Mouse (Mus musculus) forebrain, embryonic 11.5 days (tissue): ENCODE results near the gene Rbfox2. TPM values are rescaled to one million over a fixed set of nuclear protein-coding genes. Genes with fewer than 3 reads are reported as not detected.

Experiments used
- ATAC-seq: fragments of 200-750 bp; cut with Nextera tagmentation; replicated peaks from 2 replicates; pipeline ENCODE4 v1.8.0; 2017; ENCODE audit warnings: moderate TSS enrichment; ENCODE audit not compliant: low FRiP score
- DNase-seq: peaks from one replicate; pipeline ENCODE4 v3.0.0-alpha.2; 2017; ENCODE audit warnings: low spot score
- H3K27ac ChIP-seq: fragments of 300-500 bp; sonication (generic); 2 replicates; pipeline ENCODE4 v1.5.1; 2014; ENCODE audit warnings: low read depth, low read length
- H3K27me3 ChIP-seq: fragments of 300-500 bp; sonication (generic); 2 replicates; pipeline ENCODE4 v1.6.1; 2014; ENCODE audit warnings: mild to moderate bottlenecking, low read length, mixed read lengths; ENCODE audit not compliant: control insufficient read depth, insufficient read depth
- H3K36me3 ChIP-seq: fragments of 300-500 bp; sonication (generic); 2 replicates; pipeline ENCODE4 v1.6.1; 2014; ENCODE audit warnings: mild to moderate bottlenecking, low read length, moderate library complexity, mixed read lengths; ENCODE audit not compliant: control insufficient read depth, insufficient read depth
- H3K4me1 ChIP-seq: fragments of 300-500 bp; sonication (generic); replicated peaks from 2 replicates; pipeline ENCODE4 v1.6.1; 2014; ENCODE audit warnings: low read length, mixed read lengths; ENCODE audit not compliant: control insufficient read depth, insufficient read depth
- H3K4me2 ChIP-seq: fragments of 300-500 bp; sonication (generic); 2 replicates; pipeline ENCODE4 v1.6.1; 2014; ENCODE audit warnings: low read depth, mild to moderate bottlenecking, low read length, moderate library complexity, mixed read lengths; ENCODE audit not compliant: severe bottlenecking
- H3K4me3 ChIP-seq: fragments of 300-500 bp; sonication (generic); 2 replicates; pipeline ENCODE4 v1.5.1; 2014; ENCODE audit warnings: low read depth, low read length
- H3K9ac ChIP-seq: fragments of 300-500 bp; sonication (generic); 2 replicates; pipeline ENCODE4 v1.6.1; 2014; ENCODE audit warnings: low read length
- H3K9me3 ChIP-seq: fragments of 300-500 bp; sonication (generic); 2 replicates; pipeline ENCODE4 v1.6.1; 2016; ENCODE audit warnings: low read length, mixed read lengths; ENCODE audit not compliant: control insufficient read depth
- WGBS: fragments of 180-500 bp; shearing (Covaris S2); extraction: QIAGEN DNeasy Blood & Tissue Kit; methylation state at CpG from one replicate; pipeline ENCODE4 v1.1.7; 2014; 5-methylcytosine and 5-hydroxymethylcytosine counted together
- polyA plus RNA-seq: library from polyadenylated mRNA; unstranded; fragments of >200 nt; fragmentation: Nextera tagmentation; extraction: Ambion mirVana; gene quantifications from 2 replicates; pipeline ENCODE4 v1.2.1, GENCODE M21; 2014

Gene Rbfox2
- polyA plus RNA-seq, 1 experiment from 2014 or later: 68.2 TPM

DNA sequence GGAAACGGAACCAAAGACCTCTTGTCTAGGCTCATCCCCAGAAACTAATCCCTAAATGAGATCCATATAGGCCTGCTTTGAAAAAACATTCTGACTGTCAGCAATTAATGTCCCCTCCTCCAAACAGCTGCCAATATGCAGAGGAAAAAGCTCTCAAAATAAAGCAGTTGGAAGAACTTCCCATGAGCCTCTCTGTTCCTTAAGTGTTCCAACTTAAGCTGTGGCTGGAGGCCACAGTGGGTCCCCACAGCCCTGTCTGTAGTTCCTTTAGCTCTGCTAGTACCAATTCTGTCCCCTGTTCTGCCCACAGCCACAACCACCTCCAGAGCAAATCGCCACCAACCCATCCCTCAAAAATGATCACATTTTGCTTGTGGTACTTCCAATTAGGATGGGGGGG, 10.2 kb downstream of the Rbfox2 start:
- no peaks in the 10 kb centered on the region for H3K27me3 ChIP-seq
- H3K36me3 ChIP-seq: no peaks in the 10 kb centered on the region
- H3K9me3 ChIP-seq: no peaks in the 10 kb centered on the region
- DNase-seq: no peak
- no peak overlapping the region for H3K4me2 ChIP-seq
- WGBS: 79% methylated on average over 2 of the region's 2 CpGs
- no peak for ATAC-seq
- H3K4me3 ChIP-seq: no peak overlapping the region
- no peak overlapping the region for H3K9ac ChIP-seq
- no peak overlapping the region for H3K27ac ChIP-seq
- H3K4me1 ChIP-seq: no peaks in the 10 kb centered on the region

DNA sequence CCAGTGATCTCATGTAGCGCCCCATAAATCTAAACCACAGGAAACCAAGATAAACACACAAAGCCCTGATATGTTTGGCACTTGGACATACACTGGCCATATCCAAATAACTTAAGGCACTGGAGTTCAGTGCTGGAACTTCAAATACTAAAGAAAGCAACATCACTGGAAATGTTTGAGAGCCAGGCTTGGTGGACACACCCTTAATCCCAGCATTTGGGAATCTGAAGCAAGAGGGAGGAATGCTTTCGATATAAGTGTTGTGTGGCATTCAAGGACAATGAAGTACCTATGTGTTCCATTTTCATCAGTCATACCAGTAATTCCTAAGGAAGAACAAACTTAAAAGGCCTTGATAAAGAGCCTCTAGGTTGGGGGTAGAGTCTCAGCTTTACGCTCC, 13.3 kb downstream of the Rbfox2 start:
- WGBS: 90% methylated on average over 3 of the region's 3 CpGs
- Histone ChIP-seq H3K4me1 (no peaks in the 10 kb centered on the region), H3K4me3 (no peak overlapping the region), H3K27ac (no peak overlapping the region), H3K36me3 (no peaks in the 10 kb centered on the region), H3K9ac (no peak overlapping the region), H3K4me2 (no peak overlapping the region), H3K9me3 (no peaks in the 10 kb centered on the region), H3K27me3 (no peaks in the 10 kb centered on the region)
- ATAC-seq (no peak), DNase-seq (no peak)

DNA sequence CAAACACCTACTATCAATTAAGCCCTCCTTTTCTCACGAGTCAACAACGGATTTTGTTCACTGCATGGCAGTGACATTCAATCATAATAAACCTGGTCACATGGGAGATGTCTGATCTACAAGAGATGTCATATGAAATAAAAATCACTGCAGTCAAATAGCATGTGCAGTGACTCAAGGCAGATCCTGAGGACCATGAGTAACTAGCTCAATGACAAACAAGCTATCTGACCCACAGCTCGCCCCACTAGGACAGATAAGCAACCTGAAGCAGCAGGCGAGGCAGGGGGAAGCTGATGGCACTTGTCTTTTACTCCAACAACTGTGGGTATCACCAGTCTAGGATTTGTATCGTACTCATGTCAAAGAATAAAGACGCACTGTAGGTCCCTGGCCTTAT, 14.4 kb downstream of the Rbfox2 start:
- Histone ChIP-seq H3K9ac (no peak overlapping the region), H3K4me1 (no peaks in the 10 kb centered on the region), H3K4me3 (no peak overlapping the region), H3K9me3 (no peaks in the 10 kb centered on the region), H3K4me2 (no peak overlapping the region), H3K27ac (no peak overlapping the region), H3K27me3 (no peaks in the 10 kb centered on the region), H3K36me3 (no peaks in the 10 kb centered on the region)
- no peak for ATAC-seq
- DNase-seq: no peak
- 79% methylated on average over 6 of the region's 6 CpGs for WGBS

DNA sequence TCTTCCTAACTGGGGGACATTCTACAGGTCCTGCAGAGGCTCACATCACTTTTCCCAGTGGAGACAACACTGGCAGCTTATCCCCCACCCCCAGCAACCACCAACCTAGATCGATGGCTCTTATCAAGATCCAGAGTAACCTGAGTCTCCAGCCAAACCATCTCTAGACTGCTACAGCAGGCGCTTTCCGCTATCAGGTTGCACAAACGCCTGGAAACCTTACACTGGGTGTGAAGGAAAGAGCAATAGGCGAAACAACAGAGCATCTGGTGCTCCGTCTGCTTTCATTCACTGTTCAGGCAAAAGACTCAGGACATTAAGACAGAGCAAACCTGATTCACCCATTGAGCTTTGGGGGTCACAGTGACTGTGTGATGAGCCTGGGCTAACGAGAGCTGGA, 15.3 kb downstream of the Rbfox2 start:
- Histone ChIP-seq H3K4me2 (no peak overlapping the region), H3K27ac (no peak overlapping the region), H3K4me1 (no peaks in the 10 kb centered on the region), H3K4me3 (no peak overlapping the region), H3K36me3 (no peaks in the 10 kb centered on the region), H3K27me3 (no peaks in the 10 kb centered on the region), H3K9ac (no peak overlapping the region), H3K9me3 (no peaks in the 10 kb centered on the region)
- no peak for ATAC-seq
- WGBS: 64% methylated on average over 7 of the region's 7 CpGs
- peak; percentile 34 for DNase-seq

DNA sequence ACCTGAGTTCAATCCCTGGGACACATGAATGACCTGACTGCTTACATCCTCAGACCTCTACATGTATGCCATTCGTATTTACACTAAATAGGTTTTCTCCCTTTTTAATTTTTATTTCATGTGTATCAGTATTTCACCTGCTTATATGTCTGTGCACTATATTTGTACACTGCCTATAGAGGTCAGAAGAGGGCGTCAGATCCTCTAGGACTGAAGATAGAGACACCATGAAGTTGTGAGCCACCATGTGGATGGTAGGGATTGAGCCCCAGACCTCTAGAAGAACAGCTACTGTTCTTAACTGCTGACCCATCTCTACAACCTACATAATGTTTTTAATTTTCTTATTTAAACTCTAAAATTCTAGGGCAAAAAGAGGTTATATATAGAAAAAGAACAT, 16.5 kb downstream of the Rbfox2 start:
- no peak overlapping the region for H3K4me2 ChIP-seq
- H3K4me3 ChIP-seq: no peak overlapping the region
- 79% methylated on average over 2 of the region's 2 CpGs for WGBS
- H3K9ac ChIP-seq: no peak overlapping the region
- no peak overlapping the region for H3K27ac ChIP-seq
- H3K4me1 ChIP-seq: no peaks in the 10 kb centered on the region
- ATAC-seq (no peak), DNase-seq (no peak)
- no peaks in the 10 kb centered on the region for H3K27me3 ChIP-seq
- H3K36me3 ChIP-seq: no peaks in the 10 kb centered on the region
- no peaks in the 10 kb centered on the region for H3K9me3 ChIP-seq

DNA sequence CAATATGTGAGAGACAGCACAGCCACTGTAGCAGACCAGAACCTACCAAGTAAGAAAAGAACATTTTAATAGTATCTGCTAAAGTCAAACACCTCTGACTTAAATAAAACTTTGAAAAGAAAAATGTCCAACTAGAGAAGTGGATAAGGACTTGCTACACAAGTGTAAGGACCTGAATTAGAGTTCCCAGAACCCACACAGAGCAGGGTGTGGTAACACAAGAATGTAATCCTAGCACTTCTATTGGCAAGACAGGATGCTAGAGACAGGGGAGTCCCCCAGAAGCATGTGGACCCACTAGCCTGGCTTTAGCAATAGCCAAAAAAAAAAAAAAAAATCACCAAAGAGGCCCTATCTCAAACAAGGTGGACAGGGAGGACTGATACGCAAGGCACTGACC, 26.7 kb downstream of the Rbfox2 start:
- WGBS: 97% methylated on average over 1 of the region's 1 CpGs
- no peaks in the 10 kb centered on the region for H3K4me1 ChIP-seq
- DNase-seq (no peak), ATAC-seq (no peak)
- H3K9ac ChIP-seq: no peak overlapping the region
- H3K9me3 ChIP-seq: no peaks in the 10 kb centered on the region
- no peaks in the 10 kb centered on the region for H3K27me3 ChIP-seq
- H3K27ac ChIP-seq: no peak overlapping the region
- H3K36me3 ChIP-seq: no peaks in the 10 kb centered on the region
- no peak overlapping the region for H3K4me2 ChIP-seq
- no peak overlapping the region for H3K4me3 ChIP-seq

DNA sequence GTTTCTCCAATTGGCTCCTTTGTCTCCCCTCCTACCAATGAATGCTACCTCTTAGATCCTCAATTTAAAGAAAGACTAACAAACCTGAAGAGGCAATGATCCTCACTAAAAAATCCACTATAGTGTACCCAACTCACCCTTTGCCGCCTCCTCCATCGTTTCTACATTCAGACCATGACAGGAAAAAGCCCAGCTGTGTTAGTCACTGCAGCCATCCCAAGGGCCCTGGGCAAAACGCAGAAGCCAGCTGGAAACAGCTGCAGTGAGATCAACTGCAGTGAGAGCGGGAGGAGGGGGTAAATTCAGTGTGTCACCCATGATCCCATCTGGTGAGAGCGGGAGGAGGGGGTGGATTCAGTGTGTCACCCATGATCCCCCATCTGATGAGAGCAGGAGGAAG, 28.0 kb downstream of the Rbfox2 start:
- no peak overlapping the region for H3K9ac ChIP-seq
- H3K36me3 ChIP-seq: no peaks in the 10 kb centered on the region
- no peak for DNase-seq
- no peak for ATAC-seq
- H3K27me3 ChIP-seq: no peaks in the 10 kb centered on the region
- H3K4me1 ChIP-seq: no peaks in the 10 kb centered on the region
- H3K27ac ChIP-seq: no peak overlapping the region
- 82% methylated on average over 5 of the region's 5 CpGs for WGBS
- no peaks in the 10 kb centered on the region for H3K9me3 ChIP-seq
- no peak overlapping the region for H3K4me3 ChIP-seq
- no peak overlapping the region for H3K4me2 ChIP-seq

DNA sequence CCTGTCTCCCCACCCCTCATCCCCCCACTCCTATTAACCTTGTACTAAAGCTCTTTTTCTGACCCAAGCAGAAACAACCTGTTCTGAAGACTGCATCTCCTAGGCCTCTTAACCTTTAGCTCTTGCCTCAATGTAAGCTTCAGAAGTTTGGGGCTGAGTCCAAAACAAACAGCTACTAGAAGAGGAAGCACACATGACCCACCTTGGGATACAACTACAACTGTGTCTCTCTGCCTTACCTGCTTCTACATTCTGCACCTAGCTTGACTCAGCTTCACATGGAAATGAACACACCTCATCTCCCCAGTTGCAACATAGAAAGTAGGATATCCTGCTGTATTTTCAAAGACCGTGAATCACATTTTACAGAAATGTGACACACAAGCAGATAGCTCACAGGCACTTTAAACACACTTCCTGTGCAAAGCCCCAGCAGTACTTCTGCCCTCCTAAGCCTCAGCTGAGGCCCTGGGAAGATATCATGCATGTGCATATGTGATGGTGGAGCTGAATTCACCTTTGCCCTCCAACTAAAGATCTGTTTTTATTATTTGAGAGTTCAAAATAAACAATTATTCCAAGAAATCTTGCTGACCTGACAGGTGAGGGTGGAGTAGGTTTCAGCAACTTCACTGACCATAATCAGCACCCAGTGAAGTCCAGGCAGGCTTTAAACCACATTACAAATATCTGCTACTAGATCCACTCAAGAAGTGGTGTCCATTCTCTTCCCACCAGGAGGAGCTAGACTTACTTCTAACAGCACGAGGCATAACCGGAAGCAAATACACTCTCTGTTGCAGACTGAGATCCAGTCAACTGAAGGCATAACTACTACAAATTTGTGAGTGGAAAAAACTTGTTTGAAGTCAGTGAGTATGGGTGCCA, 29.7 kb downstream of the Rbfox2 start:
- Histone ChIP-seq H3K9me3 (no peaks in the 10 kb centered on the region), H3K4me3 (no peak overlapping the region), H3K27me3 (no peaks in the 10 kb centered on the region), H3K4me2 (no peak overlapping the region), H3K9ac (no peak overlapping the region), H3K36me3 (no peaks in the 10 kb centered on the region), H3K27ac (no peak overlapping the region), H3K4me1 (no peaks in the 10 kb centered on the region)
- no peak for DNase-seq
- ATAC-seq: no peak
- 83% methylated on average over 3 of the region's 3 CpGs for WGBS

DNA sequence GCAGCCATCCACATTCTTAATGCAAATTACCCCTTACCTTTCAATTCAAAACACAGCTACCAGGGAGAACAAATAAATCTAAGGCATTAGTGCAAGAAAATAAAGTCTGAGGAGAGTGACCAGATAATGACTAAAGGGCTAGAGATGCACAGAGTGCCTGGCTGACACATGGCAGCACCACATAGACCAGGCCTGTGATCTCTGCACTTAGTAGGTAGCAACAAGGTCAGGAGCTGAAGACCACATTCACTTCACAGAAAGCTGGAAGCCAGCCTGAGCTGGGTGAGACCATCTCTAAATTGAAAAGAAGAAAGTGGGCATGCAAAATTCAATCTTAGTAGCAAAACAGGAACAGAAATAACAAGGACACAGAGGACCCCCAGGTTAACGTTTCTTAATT, 30.5 kb downstream of the Rbfox2 start:
- Histone ChIP-seq H3K27ac (no peak overlapping the region), H3K4me3 (no peak overlapping the region), H3K4me1 (no peaks in the 10 kb centered on the region), H3K36me3 (no peaks in the 10 kb centered on the region), H3K4me2 (no peak overlapping the region), H3K9me3 (no peaks in the 10 kb centered on the region), H3K27me3 (no peaks in the 10 kb centered on the region), H3K9ac (no peak overlapping the region)
- DNase-seq (no peak), ATAC-seq (no peak)
- 88% methylated on average over 1 of the region's 1 CpGs for WGBS
